Mouse (Mus musculus) limb, embryonic 14.5 days (tissue): ENCODE data around the gene Tagln2. TPM values are rescaled to one million over a fixed set of nuclear protein-coding genes. Genes with fewer than 3 reads are reported as not detected.

Source experiments
- ATAC-seq: fragments of 200-750 bp; cut with Nextera tagmentation; 2 replicates; pipeline ENCODE4 v1.8.0; 2017; ENCODE audit warnings: low read depth, moderate number of reproducible peaks, moderate TSS enrichment; ENCODE audit not compliant: low FRiP score
- DNase-seq: peaks from one replicate; pipeline ENCODE4 v3.0.0-alpha.2; 2015; ENCODE audit warnings: low spot score
- H3K27ac ChIP-seq: fragments of 300-500 bp; sonication (generic); replicated peaks from 2 replicates; pipeline ENCODE4 v1.5.1; 2014; ENCODE audit warnings: low read depth, mild to moderate bottlenecking, low read length, moderate library complexity, mixed read lengths
- H3K27me3 ChIP-seq: fragments of 300-500 bp; sonication (generic); 2 replicates; pipeline ENCODE4 v1.6.1; 2014; ENCODE audit warnings: low read length, mixed read lengths; ENCODE audit not compliant: control insufficient read depth, insufficient read depth
- H3K36me3 ChIP-seq: fragments of 300-500 bp; sonication (generic); 2 replicates; pipeline ENCODE4 v1.6.1; 2014; ENCODE audit warnings: mild to moderate bottlenecking, low read length, moderate library complexity, mixed read lengths; ENCODE audit not compliant: control insufficient read depth, insufficient read depth
- H3K4me1 ChIP-seq: fragments of 300-500 bp; sonication (generic); 2 replicates; pipeline ENCODE4 v1.6.1; 2014; ENCODE audit warnings: antibody characterized with exemption, low read length, mixed read lengths; ENCODE audit not compliant: control insufficient read depth, insufficient read depth
- H3K4me2 ChIP-seq: fragments of 300-500 bp; sonication (generic); replicated peaks from 2 replicates; pipeline ENCODE4 v1.6.1; 2014; ENCODE audit warnings: low read depth, mild to moderate bottlenecking, low read length, moderate library complexity; ENCODE audit not compliant: severe bottlenecking
- H3K4me3 ChIP-seq: fragments of 300-500 bp; sonication (generic); replicated peaks from 2 replicates; pipeline ENCODE4 v1.5.1; 2014; ENCODE audit warnings: low read length
- H3K9ac ChIP-seq: fragments of 300-500 bp; sonication (generic); 2 replicates; pipeline ENCODE4 v1.6.1; 2014; ENCODE audit warnings: mild to moderate bottlenecking, low read depth, low read length, moderate library complexity; ENCODE audit not compliant: severe bottlenecking
- H3K9me3 ChIP-seq: fragments of 300-500 bp; sonication (generic); 2 replicates; pipeline ENCODE4 v1.6.1; 2016; ENCODE audit warnings: low read length; ENCODE audit not compliant: control insufficient read depth
- POLR2A ChIP-seq: fragments of 200-500 bp; IDR thresholded peaks from 2 replicates; pipeline ENCODE4 v1.8.0; 2012; ENCODE audit warnings: inconsistent platforms, mild to moderate bottlenecking, moderate library complexity, borderline replicate concordance; ENCODE audit not compliant: insufficient read depth, insufficient read length; ENCODE audit errors: extremely low read depth
- WGBS: fragments of 180-500 bp; shearing (Covaris S2); extraction: QIAGEN DNeasy Blood & Tissue Kit; methylation state at CpG from one replicate; pipeline ENCODE4 v1.1.7; 2014; 5-methylcytosine and 5-hydroxymethylcytosine counted together
- polyA plus RNA-seq, 2 experiments: library from polyadenylated mRNA; depleted of rRNA in 1 of 2; stranded (reverse) in 1 of 2; unstranded in 1 of 2; fragments of >200 nt; fragmentation: Nextera tagmentation in 1 of 2; extraction: Ambion mirVana in 1 of 2; gene quantifications; 2 replicates each; pipeline versions ENCODE4 v1.2.1 to v1.2.3; 2012 to 2014

The Tagln2 gene
- polyA plus RNA-seq, 2 experiments: 134 to 155 TPM

GRCm38 (mm10) chr1:172522524-172522923, 22.7 kb downstream of the Tagln2 start:
- H3K4me3 ChIP-seq: no peak overlapping the region
- no peaks in the 10 kb centered on the region for H3K27me3 ChIP-seq
- H3K4me1 ChIP-seq: peaks cover 17% of the 10 kb centered on the region
- H3K4me2 ChIP-seq: no peak overlapping the region
- WGBS: 67% methylated on average over 7 of the region's 7 CpGs
- H3K9ac ChIP-seq: no peak overlapping the region
- no peaks in the 10 kb centered on the region for H3K36me3 ChIP-seq
- H3K27ac ChIP-seq: no peak overlapping the region
- ATAC-seq: no peak
- H3K9me3 ChIP-seq: no peaks in the 10 kb centered on the region
- no peak for DNase-seq
- TF ChIP-seq POLR2A: no peak

DNA sequence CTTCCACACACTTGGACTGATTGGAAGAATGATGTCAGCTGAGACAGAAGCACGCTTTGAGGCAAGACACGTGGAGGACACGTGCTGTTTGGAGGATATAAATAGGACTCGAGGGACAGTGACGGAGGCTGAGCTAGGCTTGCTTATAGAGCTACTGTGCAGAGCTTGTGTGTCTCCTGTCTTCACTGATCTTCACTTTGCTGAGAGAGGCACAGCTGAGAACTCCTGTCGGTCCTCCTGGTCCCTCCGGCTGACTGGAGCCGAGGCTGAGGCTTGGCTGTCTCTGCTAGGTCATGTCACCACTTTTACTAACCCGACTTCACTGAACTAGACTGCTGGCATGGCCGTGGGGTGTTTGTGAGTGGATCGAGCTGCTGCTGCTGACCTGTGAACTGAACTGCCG, 23.9 kb downstream of the Tagln2 start:
- H3K4me2 ChIP-seq: no peak overlapping the region
- no peaks in the 10 kb centered on the region for H3K36me3 ChIP-seq
- WGBS: 52% methylated on average over 12 of the region's 12 CpGs
- TF ChIP-seq POLR2A: no peak
- peaks cover 17% of the 10 kb centered on the region for H3K4me1 ChIP-seq
- no peaks in the 10 kb centered on the region for H3K9me3 ChIP-seq
- DNase-seq (no peak), ATAC-seq (no peak)
- H3K27ac ChIP-seq: no peak overlapping the region
- no peaks in the 10 kb centered on the region for H3K27me3 ChIP-seq
- H3K9ac ChIP-seq: no peak overlapping the region
- H3K4me3 ChIP-seq: no peak overlapping the region

- DNase-seq (peak; percentile 32), ATAC-seq (peak; percentile 7; the same call in 1 of the 2 replicates)
- no peaks in the 10 kb centered on the region for H3K36me3 ChIP-seq
- H3K4me3 ChIP-seq: no peak overlapping the region
- H3K4me2 ChIP-seq: 0 out of 2 replicates have a peak overlapping the region, but pooled peaks have one; percentile 3
- H3K27ac ChIP-seq: peak overlapping the region; percentile 55; the same call in 1 of the 2 replicates
- no peaks in the 10 kb centered on the region for H3K27me3 ChIP-seq
- no peak for TF ChIP-seq POLR2A
- H3K9ac ChIP-seq: no peak overlapping the region
- 32% methylated on average over 15 of the region's 15 CpGs for WGBS
- H3K9me3 ChIP-seq: no peaks in the 10 kb centered on the region
- peaks cover 17% of the 10 kb centered on the region for H3K4me1 ChIP-seq
These were observed 25.3 kb downstream of the Tagln2 start for GRCm38 (mm10) chr1:172525027-172525764.

GRCm38 (mm10) chr1:172525971-172526370, 26.1 kb downstream of the Tagln2 start:
- H3K4me3 ChIP-seq: no peak overlapping the region
- H3K27me3 ChIP-seq: no peaks in the 10 kb centered on the region
- H3K9me3 ChIP-seq: no peaks in the 10 kb centered on the region
- no peaks in the 10 kb centered on the region for H3K36me3 ChIP-seq
- no peak for DNase-seq
- ATAC-seq: no peak
- no peak for TF ChIP-seq POLR2A
- no peak overlapping the region for H3K27ac ChIP-seq
- no peak overlapping the region for H3K4me2 ChIP-seq
- WGBS: 64% methylated on average over 7 of the region's 7 CpGs
- no peak overlapping the region for H3K9ac ChIP-seq
- peaks cover 18% of the 10 kb centered on the region for H3K4me1 ChIP-seq

DNA sequence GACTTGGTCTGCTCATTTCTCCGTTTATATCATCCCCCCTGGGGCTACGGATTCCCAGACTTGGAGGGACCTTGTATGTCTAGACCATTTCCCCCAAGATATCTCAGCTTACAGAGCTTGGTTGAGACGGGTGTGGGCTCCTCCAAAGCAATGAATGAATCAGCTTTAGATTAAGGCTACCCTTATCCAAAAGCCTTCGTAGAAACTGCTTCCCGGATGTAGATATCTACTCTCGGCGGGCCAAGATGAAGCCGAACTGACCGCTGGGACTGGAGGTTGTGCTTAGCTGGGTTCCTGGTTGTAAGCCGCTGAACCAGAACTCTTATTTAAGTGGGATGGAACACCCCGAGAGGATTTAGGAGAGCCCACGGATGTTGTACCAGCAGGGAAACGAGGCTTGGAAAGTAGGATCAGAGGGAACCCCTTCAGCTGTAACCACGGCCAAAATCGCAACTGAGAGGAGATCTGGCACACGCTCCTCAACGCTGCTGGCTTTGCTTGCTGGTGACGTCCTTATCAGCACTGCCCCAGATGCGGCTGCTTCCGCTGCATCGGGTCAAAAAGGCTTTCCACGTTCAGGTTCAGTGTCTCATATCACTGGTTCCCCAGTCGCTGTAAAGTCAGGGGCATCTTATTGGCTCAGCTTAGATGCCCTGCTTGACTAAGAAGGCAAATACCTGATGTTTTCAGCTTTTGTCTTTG, 26.7 kb downstream of the Tagln2 start:
- Histone ChIP-seq H3K9me3 (no peaks in the 10 kb centered on the region), H3K9ac (no peak overlapping the region), H3K4me3 (no peak overlapping the region), H3K4me1 (peaks cover 17% of the 10 kb centered on the region), H3K4me2 (no peak overlapping the region), H3K36me3 (no peaks in the 10 kb centered on the region), H3K27ac (no peak overlapping the region), H3K27me3 (no peaks in the 10 kb centered on the region)
- TF ChIP-seq POLR2A: no peak
- DNase-seq: no peak
- WGBS: 74% methylated on average over 23 of the region's 23 CpGs
- no peak for ATAC-seq
